Mouse (Mus musculus) hindbrain, embryonic 11.5 days (tissue): ENCODE measurements at regions not wholly inside any gene's neighbourhood (a gene's known extent, or its start where the extent isn't known, plus 50 kb on each side); places are given as distances from the start of the nearest gene placed in this dataset.

Experiments
- ATAC-seq: fragments of 200-750 bp; cut with Nextera tagmentation; 2 replicates; pipeline ENCODE4 v1.8.0; 2017; ENCODE audit warnings: mild to moderate bottlenecking, moderate TSS enrichment, moderate library complexity; ENCODE audit not compliant: low FRiP score
- DNase-seq: peaks from one replicate; pipeline ENCODE4 v3.0.0-alpha.2; 2015; ENCODE audit warnings: low spot score
- H3K27ac ChIP-seq: fragments of 300-500 bp; sonication (generic); 2 replicates; pipeline ENCODE4 v1.5.1; 2014; ENCODE audit warnings: mild to moderate bottlenecking, low read depth, low read length
- H3K27me3 ChIP-seq: fragments of 300-500 bp; sonication (generic); 2 replicates; pipeline ENCODE4 v1.6.1; 2014; ENCODE audit warnings: mild to moderate bottlenecking, low read length, moderate library complexity, mixed read lengths; ENCODE audit not compliant: control insufficient read depth, insufficient read depth
- H3K36me3 ChIP-seq: fragments of 300-500 bp; sonication (generic); 2 replicates; pipeline ENCODE4 v1.6.1; 2014; ENCODE audit warnings: mild to moderate bottlenecking, low read length, moderate library complexity, mixed read lengths; ENCODE audit not compliant: control insufficient read depth, insufficient read depth
- H3K4me1 ChIP-seq: fragments of 300-500 bp; sonication (generic); replicated peaks from 2 replicates; pipeline ENCODE4 v1.6.1; 2014; ENCODE audit warnings: low read length, mixed read lengths; ENCODE audit not compliant: control insufficient read depth, insufficient read depth
- H3K4me2 ChIP-seq: fragments of 300-500 bp; sonication (generic); replicated peaks from 2 replicates; pipeline ENCODE4 v1.6.1; 2014; ENCODE audit warnings: mild to moderate bottlenecking, low read depth, low read length
- H3K4me3 ChIP-seq: fragments of 300-500 bp; sonication (generic); 2 replicates; pipeline ENCODE4 v1.5.1; 2014; ENCODE audit warnings: low read depth, low read length
- H3K9ac ChIP-seq: fragments of 300-500 bp; sonication (generic); 2 replicates; pipeline ENCODE4 v1.6.1; 2014; ENCODE audit warnings: low read depth, low read length
- H3K9me3 ChIP-seq: fragments of 300-500 bp; sonication (generic); 2 replicates; pipeline ENCODE4 v1.6.1; 2016; ENCODE audit warnings: low read length; ENCODE audit not compliant: control insufficient read depth
- WGBS: fragments of 180-500 bp; shearing (Covaris S2); extraction: QIAGEN DNeasy Blood & Tissue Kit; methylation state at CpG from one replicate; pipeline ENCODE4 v1.1.7; 2014; 5-methylcytosine and 5-hydroxymethylcytosine counted together

DNA sequence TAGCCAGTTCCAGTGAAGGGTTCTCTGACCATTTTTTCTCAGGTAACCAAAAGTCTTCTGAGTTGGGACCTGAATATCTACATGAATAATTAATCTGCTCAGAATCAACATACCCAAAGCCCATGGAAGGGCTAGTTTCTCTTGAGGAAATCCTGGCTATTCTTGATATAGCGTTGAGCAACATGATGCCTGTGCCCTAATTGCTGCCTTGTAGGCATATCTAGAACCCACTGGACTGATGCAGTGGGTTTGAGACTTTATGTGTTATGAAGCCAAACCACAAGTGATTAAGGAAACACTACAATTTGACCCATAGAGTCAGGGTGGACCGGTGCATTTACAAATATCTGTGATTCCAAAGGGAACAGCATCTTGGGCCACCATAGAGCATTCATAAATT is 114.3 kb upstream of the Spred1 start:
- no peak for ATAC-seq
- no peak overlapping the region for H3K4me3 ChIP-seq
- DNase-seq = no peak
- H3K4me1 ChIP-seq = no peaks in the 10 kb centered on the region
- no peak overlapping the region for H3K9ac ChIP-seq
- H3K36me3 ChIP-seq = no peaks in the 10 kb centered on the region
- no peak overlapping the region for H3K4me2 ChIP-seq
- WGBS = 94% methylated on average over 2 of the region's 2 CpGs
- no peaks in the 10 kb centered on the region for H3K9me3 ChIP-seq
- no peak overlapping the region for H3K27ac ChIP-seq
- H3K27me3 ChIP-seq = no peaks in the 10 kb centered on the region

DNA sequence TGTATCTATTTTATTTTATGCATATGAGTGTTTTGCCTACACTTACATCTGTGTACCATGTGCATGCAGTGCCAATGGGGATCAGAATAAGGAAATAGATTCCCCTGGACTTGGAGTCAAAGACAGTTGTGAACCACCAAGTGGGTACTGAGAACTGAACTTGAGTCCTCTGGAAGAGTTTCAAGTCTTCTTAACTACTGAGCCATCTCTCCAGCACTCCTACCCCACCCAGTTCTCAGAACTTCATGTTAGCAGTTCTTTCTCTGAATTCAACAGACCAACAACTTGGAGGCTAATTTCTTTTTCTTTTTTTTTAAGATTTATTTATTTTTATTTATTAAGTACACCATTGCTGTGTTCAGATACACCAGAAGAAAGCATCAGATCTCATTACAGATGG is 112.3 kb upstream of the Spred1 start:
- Histone ChIP-seq H3K9ac (no peak overlapping the region), H3K4me1 (no peaks in the 10 kb centered on the region), H3K4me3 (no peak overlapping the region), H3K9me3 (no peaks in the 10 kb centered on the region), H3K27ac (no peak overlapping the region), H3K36me3 (no peaks in the 10 kb centered on the region), H3K4me2 (no peak overlapping the region), H3K27me3 (no peaks in the 10 kb centered on the region)
- DNase-seq (no peak), ATAC-seq (no peak)

DNA sequence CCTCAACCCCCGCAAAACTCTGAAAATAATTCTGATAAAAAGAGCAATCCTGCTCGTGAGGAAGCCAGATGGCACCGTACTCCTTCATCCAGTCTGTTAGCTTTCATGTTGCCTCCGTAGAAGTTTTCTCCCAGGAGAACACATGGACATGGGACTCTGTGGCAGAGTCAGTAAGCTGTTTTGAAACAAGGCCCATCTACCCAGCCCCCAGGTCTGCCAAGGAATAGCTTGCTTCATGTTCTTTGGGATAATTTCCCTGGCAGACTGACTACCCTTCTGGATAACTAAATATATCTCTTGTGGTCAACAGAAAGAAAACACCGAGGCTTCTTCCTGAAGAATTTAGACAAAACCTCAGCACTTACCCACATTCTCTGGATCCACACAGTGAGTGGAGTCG is 111.2 kb upstream of the Spred1 start:
- ATAC-seq (no peak), DNase-seq (no peak)
- no peak overlapping the region for H3K9ac ChIP-seq
- H3K4me3 ChIP-seq = no peak overlapping the region
- no peak overlapping the region for H3K27ac ChIP-seq
- H3K9me3 ChIP-seq = no peaks in the 10 kb centered on the region
- H3K4me2 ChIP-seq = no peak overlapping the region
- H3K27me3 ChIP-seq = no peaks in the 10 kb centered on the region
- H3K4me1 ChIP-seq = no peaks in the 10 kb centered on the region
- 88% methylated on average over 6 of the region's 6 CpGs for WGBS
- no peaks in the 10 kb centered on the region for H3K36me3 ChIP-seq

DNA sequence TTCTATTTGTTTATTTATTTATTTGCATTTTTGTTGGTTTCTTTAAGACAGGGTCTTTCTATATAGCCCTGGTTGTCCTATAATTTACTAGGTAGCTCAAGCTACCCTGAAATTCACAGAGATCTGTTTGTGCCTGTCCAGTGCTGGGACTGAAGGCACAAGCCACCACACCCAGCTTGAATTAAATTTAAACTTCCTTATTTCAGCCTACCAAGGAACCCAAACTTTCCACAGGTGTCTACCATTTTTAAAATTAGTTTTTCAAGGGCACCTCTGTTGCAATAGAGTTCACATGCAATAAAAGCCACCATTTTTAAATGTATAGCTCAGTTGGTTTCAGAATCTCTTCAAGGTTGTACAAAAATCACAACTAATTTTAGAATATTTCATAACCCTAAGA is 110.2 kb upstream of the Spred1 start:
- ATAC-seq (no peak), DNase-seq (no peak)
- Histone ChIP-seq H3K9ac (no peak overlapping the region), H3K27ac (no peak overlapping the region), H3K4me3 (no peak overlapping the region), H3K27me3 (no peaks in the 10 kb centered on the region), H3K4me2 (no peak overlapping the region), H3K9me3 (no peaks in the 10 kb centered on the region), H3K4me1 (no peaks in the 10 kb centered on the region), H3K36me3 (no peaks in the 10 kb centered on the region)

DNA sequence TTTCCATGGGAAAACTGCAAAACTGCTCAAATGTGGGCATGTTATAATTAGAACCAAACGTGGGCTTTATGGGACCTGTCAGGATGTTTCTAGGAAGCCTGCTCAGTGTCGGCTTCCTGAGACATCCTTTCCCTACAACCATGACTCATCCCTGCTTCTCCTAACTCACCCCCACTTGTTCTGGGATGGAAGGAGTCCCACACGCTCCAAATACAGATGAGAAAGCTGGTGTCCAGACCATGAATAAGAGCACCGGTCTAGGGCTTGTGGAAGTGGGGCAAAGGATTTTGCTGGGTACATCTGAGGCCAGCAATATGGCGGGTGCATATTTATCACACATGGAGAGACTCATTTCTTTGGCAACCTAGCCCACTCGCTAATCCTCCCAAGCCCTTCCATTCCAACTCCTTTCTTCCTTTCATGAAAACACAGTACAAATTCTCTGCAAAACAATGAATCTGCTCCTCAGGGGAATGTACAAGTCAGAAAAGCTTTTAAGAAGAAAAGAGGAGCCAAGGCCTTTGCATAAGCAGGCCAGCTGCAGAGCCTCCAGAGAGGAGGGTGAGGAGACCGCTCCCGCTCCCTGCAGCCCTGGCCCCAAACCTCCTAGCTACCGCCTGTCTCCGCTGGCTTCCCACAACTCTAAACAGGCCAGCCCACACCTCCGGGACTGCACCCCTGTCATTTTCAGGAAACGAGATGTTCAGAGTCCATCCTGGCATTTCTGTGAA is 103.1 kb upstream of the Spred1 start:
- Histone ChIP-seq H3K27me3 (no peaks in the 10 kb centered on the region), H3K9ac (no peak overlapping the region), H3K4me2 (no peak overlapping the region), H3K4me3 (no peak overlapping the region), H3K36me3 (no peaks in the 10 kb centered on the region), H3K4me1 (peaks cover 3% of the 10 kb centered on the region; the same call in 1 of the 2 replicates), H3K9me3 (no peaks in the 10 kb centered on the region), H3K27ac (no peak overlapping the region)
- DNase-seq (peak; percentile 11), ATAC-seq (peak; percentile 38; the same call in 1 of the 2 replicates)
- 46% methylated on average over 12 of the region's 12 CpGs for WGBS

DNA sequence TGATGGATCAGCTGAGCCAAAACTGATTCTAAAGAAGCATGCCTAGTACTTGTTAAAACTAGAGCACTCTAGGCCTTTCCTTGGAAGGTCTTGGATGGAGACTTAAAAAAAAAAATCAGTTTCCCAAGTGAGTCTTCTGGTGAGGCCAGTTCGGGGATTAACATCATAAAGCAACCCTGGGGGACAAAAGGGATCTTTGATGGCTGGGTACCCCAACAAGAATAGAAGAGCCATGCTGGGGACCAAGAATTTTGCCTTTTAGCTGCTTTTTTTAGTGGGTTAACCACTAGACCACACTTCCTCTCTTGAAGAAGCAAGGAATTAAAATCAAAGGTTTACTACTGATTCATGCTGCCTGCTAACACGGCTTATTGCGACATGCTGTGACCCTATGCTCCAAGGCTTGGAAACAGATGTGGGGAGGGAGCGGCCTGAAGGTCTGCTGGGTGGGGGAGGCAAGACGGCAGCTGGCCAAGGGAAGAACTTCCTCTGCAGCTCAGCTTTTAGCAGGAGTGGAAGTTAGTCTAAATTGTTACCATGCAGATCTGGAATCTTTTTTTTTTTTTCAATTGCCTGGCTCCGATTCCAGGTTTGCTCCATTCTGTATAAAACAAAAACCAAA is 102.1 kb upstream of the Spred1 start:
- ATAC-seq = no peak
- Histone ChIP-seq H3K27ac (no peak overlapping the region), H3K4me1 (peaks cover 3% of the 10 kb centered on the region; the same call in 1 of the 2 replicates), H3K9ac (no peak overlapping the region), H3K27me3 (no peaks in the 10 kb centered on the region), H3K4me3 (no peak overlapping the region), H3K4me2 (no peak overlapping the region), H3K36me3 (no peaks in the 10 kb centered on the region), H3K9me3 (no peaks in the 10 kb centered on the region)
- DNase-seq = peak; percentile 32
- 22% methylated on average over 6 of the region's 6 CpGs for WGBS

DNA sequence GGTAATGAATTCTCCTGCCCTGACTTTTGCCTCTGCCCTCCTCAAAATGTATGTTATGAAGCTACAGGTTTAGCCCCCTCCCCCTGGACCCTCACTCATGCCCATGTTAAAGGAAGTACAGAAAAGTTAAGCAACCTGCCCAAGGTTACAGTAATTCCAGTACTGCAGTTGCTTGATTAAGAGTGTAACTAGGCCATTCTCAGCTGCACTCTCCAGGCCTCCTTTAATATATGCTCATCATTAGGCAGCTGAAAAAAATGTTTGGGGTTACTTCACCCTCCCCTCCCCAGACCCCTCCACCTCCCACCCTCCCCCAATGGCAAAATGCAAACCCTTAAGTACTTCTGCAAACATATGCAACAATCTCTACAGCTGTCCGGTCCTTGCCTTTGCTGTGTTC is 101.6 kb upstream of the Spred1 start:
- Histone ChIP-seq H3K27ac (no peak overlapping the region), H3K4me3 (no peak overlapping the region), H3K4me1 (peaks cover 3% of the 10 kb centered on the region; the same call in 1 of the 2 replicates), H3K36me3 (no peaks in the 10 kb centered on the region), H3K4me2 (no peak overlapping the region), H3K27me3 (no peaks in the 10 kb centered on the region), H3K9ac (no peak overlapping the region), H3K9me3 (no peaks in the 10 kb centered on the region)
- DNase-seq (no peak), ATAC-seq (no peak)
- 38% methylated on average over 1 of the region's 1 CpGs for WGBS

DNA sequence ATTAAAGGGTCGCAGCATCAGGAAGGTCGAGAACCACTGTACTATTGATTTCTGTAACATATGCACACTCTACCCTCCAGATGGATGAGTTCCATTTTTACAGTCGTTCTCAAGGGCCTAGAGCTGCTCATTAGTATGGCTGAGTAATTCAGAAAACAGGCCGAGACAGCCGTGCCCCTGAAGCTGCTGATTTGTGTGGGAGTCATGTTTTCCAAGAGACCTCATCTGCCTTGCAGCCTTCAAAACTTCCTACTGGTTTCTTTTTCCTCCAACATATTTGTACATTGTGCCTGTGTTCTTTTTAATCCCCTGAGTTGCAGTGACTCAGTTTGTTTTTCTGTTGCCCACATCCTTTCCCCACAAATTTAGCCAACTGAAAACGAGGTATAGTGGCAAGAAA is 99.4 kb upstream of the Spred1 start:
- Histone ChIP-seq H3K27me3 (no peaks in the 10 kb centered on the region), H3K9me3 (no peaks in the 10 kb centered on the region), H3K4me3 (no peak overlapping the region), H3K9ac (no peak overlapping the region), H3K4me2 (no peak overlapping the region), H3K4me1 (peaks cover 3% of the 10 kb centered on the region; the same call in 1 of the 2 replicates), H3K36me3 (no peaks in the 10 kb centered on the region), H3K27ac (no peak overlapping the region)
- ATAC-seq = no peak
- WGBS = 58% methylated on average over 6 of the region's 6 CpGs
- DNase-seq = no peak

DNA sequence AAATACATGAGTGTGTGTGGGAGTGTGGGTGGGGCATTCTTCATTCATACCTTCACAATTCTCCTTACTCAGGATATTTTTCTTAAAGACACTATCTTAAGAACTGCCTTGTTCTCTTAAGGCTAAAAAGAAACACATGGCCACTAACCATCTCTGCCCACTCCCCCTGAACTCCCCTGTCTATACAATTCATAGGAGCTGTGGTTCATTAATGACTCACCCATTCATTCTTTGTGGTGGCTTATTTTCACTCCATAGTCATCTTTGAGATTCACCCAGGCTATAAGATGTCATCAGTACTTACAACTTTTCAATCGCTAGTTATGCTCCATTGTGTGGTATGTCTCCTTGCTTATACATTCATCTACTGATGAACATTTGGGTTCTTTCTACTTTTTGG is 97.7 kb upstream of the Spred1 start:
- H3K4me2 ChIP-seq = no peak overlapping the region
- WGBS = 91% methylated on average over 1 of the region's 1 CpGs
- no peaks in the 10 kb centered on the region for H3K27me3 ChIP-seq
- H3K4me3 ChIP-seq = no peak overlapping the region
- peaks cover 3% of the 10 kb centered on the region; the same call in 1 of the 2 replicates for H3K4me1 ChIP-seq
- no peak for DNase-seq
- ATAC-seq = no peak
- H3K9ac ChIP-seq = no peak overlapping the region
- no peak overlapping the region for H3K27ac ChIP-seq
- no peaks in the 10 kb centered on the region for H3K9me3 ChIP-seq
- no peaks in the 10 kb centered on the region for H3K36me3 ChIP-seq
